Comparison of ENCODE assay signal across 12 mouse cellular contexts in the genomic region with DNA sequence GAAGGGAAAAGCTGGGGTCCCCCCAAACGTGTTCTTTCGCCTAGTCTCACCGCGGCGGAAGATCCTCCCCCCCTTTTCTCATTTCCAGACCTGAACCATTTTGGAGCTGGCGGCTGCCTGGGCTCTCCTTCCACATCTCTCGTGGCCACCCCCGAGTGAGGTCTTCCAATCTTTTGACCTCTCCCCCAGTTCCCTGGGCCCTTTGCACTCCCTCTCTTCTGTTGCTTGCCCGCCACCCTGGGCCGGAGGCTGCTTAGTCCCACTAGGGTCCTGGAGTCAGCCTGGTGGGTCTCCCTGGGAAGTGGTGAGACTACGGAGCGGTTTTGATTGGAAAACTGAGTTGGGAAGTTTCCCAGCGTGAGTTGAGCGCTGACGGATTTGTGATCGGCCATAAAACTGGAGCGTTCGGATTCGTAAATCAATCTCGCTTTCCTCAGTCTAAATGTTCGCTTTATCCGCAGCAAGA. TPM values are rescaled to one million over a fixed set of nuclear protein-coding genes. Genes with fewer than 3 reads are reported as not detected.
DNase-seq lines count a peak whose midpoint lies in the region; ATAC-seq and TF ChIP-seq lines count a peak whose summit lies in the region.
"Had no signal": no experiment of that assay in that cellular context is flagged by ENCODE, and none has a peak within 500 bp of the region (broad histone marks: within the 10 kb centered on the region; RNA-seq: fewer than 3 reads in every experiment).

No protein-coding gene starts in this region.

- intact Hi-C loops in heart, adult 2 months (cut with DNase I), result no loop called here

- peak overlapping the region; percentile 45; the same call in 1 of the 2 replicates for H3K27ac ChIP-seq in heart, embryonic 13.5 days (replicated peaks)
- no peak overlapping the region for H3K27ac ChIP-seq in heart, adult 2 months
- peak overlapping the region; percentile 98 for H3K27ac ChIP-seq in hindbrain, embryonic 11.5 days (ENCODE audit: low read depth, low read length)
- no peak overlapping the region for H3K27ac ChIP-seq in limb, embryonic 14.5 days (replicated peaks; ENCODE audit: low read depth, low read length)
- H3K27ac ChIP-seq: embryonic facial prominence, embryonic 13.5 days; midbrain, embryonic 12.5 days had no signal

- 5% methylated on average over 22 of the region's 22 CpGs for WGBS in heart, embryonic 13.5 days
- WGBS in heart, adult 2 months, result 20% methylated on average over 22 of the region's 22 CpGs
- WGBS in hindbrain, embryonic 11.5 days, result 1% methylated on average over 22 of the region's 22 CpGs
- 5% methylated on average over 22 of the region's 22 CpGs for WGBS in limb, embryonic 14.5 days

- no peaks in the 10 kb centered on the region for H3K36me3 ChIP-seq in heart, embryonic 13.5 days
- H3K36me3 ChIP-seq in heart, adult 2 months (ENCODE audit: control insufficient read depth, insufficient read depth, low read length), result no peaks in the 10 kb centered on the region
- no peaks in the 10 kb centered on the region for H3K36me3 ChIP-seq in hindbrain, embryonic 11.5 days (ENCODE audit: control insufficient read depth, insufficient read depth, low read length)
- H3K36me3 ChIP-seq in limb, embryonic 14.5 days (ENCODE audit: control insufficient read depth, insufficient read depth, low read length), result no peaks in the 10 kb centered on the region
- H3K36me3 ChIP-seq: embryonic facial prominence, embryonic 13.5 days; midbrain, embryonic 12.5 days had no signal

- H3K27me3 ChIP-seq in heart, embryonic 13.5 days (replicated peaks), result peaks cover 100% of the 10 kb centered on the region
- H3K27me3 ChIP-seq in heart, adult 2 months (ENCODE audit: control insufficient read depth, insufficient read depth, low read length), result peaks cover 9% of the 10 kb centered on the region
- H3K27me3 ChIP-seq in hindbrain, embryonic 11.5 days (ENCODE audit: control insufficient read depth, insufficient read depth, low read length), result peaks cover 78% of the 10 kb centered on the region
- peaks cover 95% of the 10 kb centered on the region for H3K27me3 ChIP-seq in limb, embryonic 14.5 days (ENCODE audit: control insufficient read depth, insufficient read depth, low read length)

- ATAC-seq in heart, embryonic 13.5 days (ENCODE audit: extremely low read depth, insufficient number of reproducible peaks, low FRiP score, low TSS enrichment), result no peak
- no peak for ATAC-seq in hindbrain, embryonic 11.5 days (ENCODE audit: low FRiP score)
- no peak for ATAC-seq in limb, embryonic 14.5 days (ENCODE audit: low FRiP score, low read depth)
- ATAC-seq: CD4-positive, CD25-positive, alpha-beta regulatory T cell, adult 4 months had no signal

- no peak for DNase-seq in heart, adult 2 months
- peak; percentile 66 for DNase-seq in ES-CJ7 (ENCODE audit: low read depth, low spot score)
- peak; percentile 65 for DNase-seq in hindbrain, embryonic 11.5 days (ENCODE audit: low spot score)
- DNase-seq in limb, embryonic 14.5 days (ENCODE audit: low spot score), result no peak
- DNase-seq in right cerebral cortex, postnatal 14 days, result no peak
- no peak for DNase-seq in urinary bladder, postnatal 10 days (ENCODE audit: low spot score)
- DNase-seq in testis, postnatal 10 days (ENCODE audit: low spot score), result no peak

- TF ChIP-seq EP300 in heart, adult 2 months (IDR thresholded peaks at IDR 0.05; ENCODE audit: insufficient read depth, low read depth, low read length), result no peak

- H3K4me1 ChIP-seq in heart, embryonic 13.5 days, result no peaks in the 10 kb centered on the region; the same call in 1 of the 2 replicates
- no peaks in the 10 kb centered on the region for H3K4me1 ChIP-seq in heart, adult 2 months (ENCODE audit: control insufficient read depth, insufficient read depth, low read length)
- no peaks in the 10 kb centered on the region; the same call in 1 of the 2 replicates for H3K4me1 ChIP-seq in hindbrain, embryonic 11.5 days (replicated peaks; ENCODE audit: control insufficient read depth, insufficient read depth, low read length)
- H3K4me1 ChIP-seq in limb, embryonic 14.5 days (ENCODE audit: control insufficient read depth, insufficient read depth, low read length), result no peaks in the 10 kb centered on the region
- H3K4me1 ChIP-seq: embryonic facial prominence, embryonic 13.5 days; midbrain, embryonic 12.5 days had no signal

- peak overlapping the region; percentile 23 for H3K4me3 ChIP-seq in heart, embryonic 13.5 days
- no peak overlapping the region for H3K4me3 ChIP-seq in heart, adult 2 months
- H3K4me3 ChIP-seq in hindbrain, embryonic 11.5 days (ENCODE audit: low read depth, low read length), result peak overlapping the region; percentile 56
- H3K4me3 ChIP-seq in limb, embryonic 14.5 days (replicated peaks; ENCODE audit: low read length), result no peak overlapping the region
- H3K4me3 ChIP-seq: embryonic facial prominence, embryonic 13.5 days; midbrain, embryonic 12.5 days had no signal

- no peak for TF ChIP-seq CTCF in heart, adult 2 months (IDR thresholded peaks at IDR 0.05)

- no peaks in the 10 kb centered on the region for H3K9me3 ChIP-seq in heart, embryonic 13.5 days
- no peaks in the 10 kb centered on the region for H3K9me3 ChIP-seq in hindbrain, embryonic 11.5 days (ENCODE audit: control insufficient read depth, low read length)
- H3K9me3 ChIP-seq in limb, embryonic 14.5 days (ENCODE audit: control insufficient read depth, low read length), result no peaks in the 10 kb centered on the region
- H3K9me3 ChIP-seq: embryonic facial prominence, embryonic 13.5 days; midbrain, embryonic 12.5 days had no signal

- peak overlapping the region; percentile 67 for H3K9ac ChIP-seq in heart, embryonic 13.5 days
- H3K9ac ChIP-seq in heart, adult 2 months (ENCODE audit: low read depth, low read length), result no peak overlapping the region
- peak overlapping the region; percentile 95 for H3K9ac ChIP-seq in hindbrain, embryonic 11.5 days (ENCODE audit: low read depth, low read length)
- H3K9ac ChIP-seq in limb, embryonic 14.5 days (ENCODE audit: low read depth, low read length, severe bottlenecking), result no peak overlapping the region
- H3K9ac ChIP-seq: embryonic facial prominence, embryonic 13.5 days; midbrain, embryonic 12.5 days had no signal

- TF ChIP-seq POLR2A in heart, adult 2 months (IDR thresholded peaks at IDR 0.05; ENCODE audit: insufficient read depth, low read depth, low read length), result no peak
- TF ChIP-seq POLR2A in limb, embryonic 14.5 days (IDR thresholded peaks at IDR 0.05; ENCODE audit: borderline replicate concordance, extremely low read depth, insufficient read depth, insufficient read length), result no peak

- no peaks in the 10 kb centered on the region for H3K79me2 ChIP-seq in heart, adult 2 months (replicated peaks; ENCODE audit: control insufficient read depth, insufficient read depth, low read length)

- H3K4me2 ChIP-seq in heart, embryonic 13.5 days, result peak overlapping the region; percentile 49
- peak overlapping the region; percentile 79 for H3K4me2 ChIP-seq in hindbrain, embryonic 11.5 days (replicated peaks; ENCODE audit: low read depth, low read length)
- 0 out of 2 replicates have a peak overlapping the region, but pooled peaks have one; percentile 17 for H3K4me2 ChIP-seq in limb, embryonic 14.5 days (replicated peaks; ENCODE audit: low read depth, low read length, severe bottlenecking)
- H3K4me2 ChIP-seq: embryonic facial prominence, embryonic 13.5 days; midbrain, embryonic 12.5 days had no signal

RNA-seq across cellular contexts. Expression of gene Hoxb3, which starts 2.7 kb away (rescaled TPM):
- 0.31 and 1.1 TPM in 2 replicates for polyA plus RNA-seq in heart, embryonic 13.5 days (2015; fragmentation: Nextera tagmentation; extraction: Ambion mirVana)
- under 1 TPM; 0.23 to 0.30 TPM for total RNA-seq in heart, adult 2 months (2021)
- 0.64 and 0.82 TPM in 2 replicates for polyA plus RNA-seq in heart, adult 2 months (2012; rRNA removed)
- polyA plus RNA-seq in hindbrain, embryonic 11.5 days (2014; fragmentation: Nextera tagmentation; extraction: Ambion mirVana), result 10.5 and 13.1 TPM in 2 replicates
- 4.9 and 5.4 TPM in 2 replicates for polyA plus RNA-seq in limb, embryonic 14.5 days (2012; rRNA removed)
- polyA plus RNA-seq in limb, embryonic 14.5 days (2014; fragmentation: Nextera tagmentation; extraction: Ambion mirVana), result 0.18 and 0.69 TPM in 2 replicates
- total RNA-seq: left cerebral cortex, adult 8-10 months had no signal
- polyA plus RNA-seq: embryonic facial prominence, embryonic 13.5 days; midbrain, embryonic 12.5 days had no signal

RNA-seq across cellular contexts. Expression of gene Hoxb4, which starts 7.7 kb away (rescaled TPM):
- 0.43 and 0.59 TPM in 2 replicates for polyA plus RNA-seq in heart, embryonic 13.5 days (2015; fragmentation: Nextera tagmentation; extraction: Ambion mirVana)
- under 1 TPM; 0.63 to 0.75 TPM for total RNA-seq in heart, adult 2 months (2021)
- polyA plus RNA-seq in heart, adult 2 months (2012; rRNA removed), result 1.00 and 1.1 TPM in 2 replicates
- polyA plus RNA-seq in hindbrain, embryonic 11.5 days (2014; fragmentation: Nextera tagmentation; extraction: Ambion mirVana), result 3.5 and 5.1 TPM in 2 replicates
- polyA plus RNA-seq in limb, embryonic 14.5 days (2012; rRNA removed), result 2.3 and 2.5 TPM in 2 replicates
- 0.17 and 0.28 TPM in 2 replicates for polyA plus RNA-seq in limb, embryonic 14.5 days (2014; fragmentation: Nextera tagmentation; extraction: Ambion mirVana)
- polyA plus RNA-seq: midbrain, embryonic 12.5 days had no signal

RNA-seq across cellular contexts. Expression of gene Hoxb5, which starts 22.6 kb away (rescaled TPM):
- 3.8 and 5.5 TPM in 2 replicates for polyA plus RNA-seq in heart, embryonic 13.5 days (2015; fragmentation: Nextera tagmentation; extraction: Ambion mirVana)
- total RNA-seq in heart, adult 2 months (2021), result under 1 TPM in 1 of 2 experiments, not detected in 1; 0.18 TPM
- 0.20 and 0.23 TPM in 2 replicates for polyA plus RNA-seq in heart, adult 2 months (2012; rRNA removed)
- 33.1 and 42.5 TPM in 2 replicates for polyA plus RNA-seq in hindbrain, embryonic 11.5 days (2014; fragmentation: Nextera tagmentation; extraction: Ambion mirVana)
- polyA plus RNA-seq in limb, embryonic 14.5 days (2012; rRNA removed), result 1.8 TPM in 2 replicates
- 0.51 and 0.85 TPM in 2 replicates for polyA plus RNA-seq in limb, embryonic 14.5 days (2014; fragmentation: Nextera tagmentation; extraction: Ambion mirVana)
- total RNA-seq: left cerebral cortex, adult 8-10 months had no signal
- polyA plus RNA-seq: CD4-positive, CD25-positive, alpha-beta regulatory T cell, adult 4 months; midbrain, embryonic 12.5 days had no signal

RNA-seq across cellular contexts. Expression of gene Hoxb2, which starts 24.5 kb away (rescaled TPM):
- polyA plus RNA-seq in heart, embryonic 13.5 days (2015; fragmentation: Nextera tagmentation; extraction: Ambion mirVana), result 3.6 and 5.9 TPM in 2 replicates
- under 1 TPM; 0.23 to 0.68 TPM for total RNA-seq in heart, adult 2 months (2021)
- polyA plus RNA-seq in heart, adult 2 months (2012; rRNA removed), result 0.91 and 1.4 TPM in 2 replicates
- 64.9 and 67.5 TPM in 2 replicates for polyA plus RNA-seq in hindbrain, embryonic 11.5 days (2014; fragmentation: Nextera tagmentation; extraction: Ambion mirVana)
- polyA plus RNA-seq in limb, embryonic 14.5 days (2012; rRNA removed), result 9.6 and 9.9 TPM in 2 replicates
- polyA plus RNA-seq in limb, embryonic 14.5 days (2014; fragmentation: Nextera tagmentation; extraction: Ambion mirVana), result 4.2 and 5.8 TPM in 2 replicates
- total RNA-seq: left cerebral cortex, adult 8-10 months had no signal

RNA-seq across cellular contexts. Expression of gene Hoxb6, which starts 33.5 kb away (rescaled TPM):
- polyA plus RNA-seq in heart, embryonic 13.5 days (2015; fragmentation: Nextera tagmentation; extraction: Ambion mirVana), result 1.4 and 2.0 TPM in 2 replicates
- total RNA-seq in heart, adult 2 months (2021), result not detected
- polyA plus RNA-seq in heart, adult 2 months (2012; rRNA removed), result not detected in 2 replicates
- 15.9 and 38.5 TPM in 2 replicates for polyA plus RNA-seq in hindbrain, embryonic 11.5 days (2014; fragmentation: Nextera tagmentation; extraction: Ambion mirVana)
- 2.2 and 2.8 TPM in 2 replicates for polyA plus RNA-seq in limb, embryonic 14.5 days (2012; rRNA removed)
- polyA plus RNA-seq in limb, embryonic 14.5 days (2014; fragmentation: Nextera tagmentation; extraction: Ambion mirVana), result 0.30 and 0.61 TPM in 2 replicates
- total RNA-seq: left cerebral cortex, adult 8-10 months had no signal
- polyA plus RNA-seq: CD4-positive, CD25-positive, alpha-beta regulatory T cell, adult 4 months; midbrain, embryonic 12.5 days had no signal

Comparison
In these comparisons a context has a peak if more than half of its experiments do, and no peak if none do; other contexts are left out.
1. H3K27ac ChIP-seq: peak in heart, embryonic 13.5 days (single experiment) and hindbrain, embryonic 11.5 days (single experiment); none in heart, adult 2 months (single experiment) and limb, embryonic 14.5 days (single experiment).
2. H3K4me3 ChIP-seq: peak in heart, embryonic 13.5 days (single experiment) and hindbrain, embryonic 11.5 days (single experiment); none in heart, adult 2 months (single experiment) and limb, embryonic 14.5 days (single experiment).
3. H3K9ac ChIP-seq: peak in heart, embryonic 13.5 days (single experiment) and hindbrain, embryonic 11.5 days (single experiment); none in heart, adult 2 months (single experiment) and limb, embryonic 14.5 days (single experiment).
4. H3K4me2 ChIP-seq: peak in every context shown above with its lines; median percentile 79 in hindbrain, embryonic 11.5 days; 49 in heart, embryonic 13.5 days; 17 in limb, embryonic 14.5 days.
5. DNase-seq: peak in ES-CJ7 (single experiment) and hindbrain, embryonic 11.5 days (single experiment); none in heart, adult 2 months (0 of 2), limb, embryonic 14.5 days (single experiment), right cerebral cortex, postnatal 14 days (single experiment), urinary bladder, postnatal 10 days (single experiment) and testis, postnatal 10 days (single experiment).